Mouse (Mus musculus) embryonic facial prominence, embryonic 14.5 days (tissue): ENCODE results near the gene Cmtm8. TPM values are rescaled to one million over a fixed set of nuclear protein-coding genes. Genes with fewer than 3 reads are reported as not detected.

Experiments
- ATAC-seq: fragments of 200-750 bp; cut with Nextera tagmentation; 2 replicates; pipeline ENCODE4 v1.8.0; 2017; ENCODE audit warnings: low read depth, moderate number of reproducible peaks, moderate TSS enrichment
- DNase-seq: peaks from one replicate; pipeline ENCODE4 v3.0.0-alpha.2; 2015; ENCODE audit warnings: low spot score
- H3K27ac ChIP-seq: fragments of 300-500 bp; sonication (generic); replicated peaks from 2 replicates; pipeline ENCODE4 v1.5.1; 2014; ENCODE audit warnings: low read depth, mild to moderate bottlenecking, low read length, moderate library complexity
- H3K27me3 ChIP-seq: fragments of 300-500 bp; sonication (generic); replicated peaks from 2 replicates; pipeline ENCODE4 v1.6.1; 2014; ENCODE audit warnings: low read length; ENCODE audit not compliant: control insufficient read depth, insufficient read depth
- H3K36me3 ChIP-seq: fragments of 300-500 bp; sonication (generic); 2 replicates; pipeline ENCODE4 v1.6.1; 2014; ENCODE audit warnings: low read length, mixed read lengths; ENCODE audit not compliant: control insufficient read depth, insufficient read depth
- H3K4me1 ChIP-seq: fragments of 300-500 bp; sonication (generic); 2 replicates; pipeline ENCODE4 v1.6.1; 2014; ENCODE audit warnings: antibody characterized with exemption, low read length; ENCODE audit not compliant: control insufficient read depth, insufficient read depth
- H3K4me2 ChIP-seq: fragments of 300-500 bp; sonication (generic); 2 replicates; pipeline ENCODE4 v1.6.1; 2014; ENCODE audit warnings: low read depth, mild to moderate bottlenecking, low read length, moderate library complexity, mixed read lengths
- H3K4me3 ChIP-seq: fragments of 300-500 bp; sonication (generic); 2 replicates; pipeline ENCODE4 v1.5.1; 2014; ENCODE audit warnings: low read depth, mild to moderate bottlenecking, low read length
- H3K9ac ChIP-seq: fragments of 300-500 bp; sonication (generic); 2 replicates; pipeline ENCODE4 v1.6.1; 2014; ENCODE audit warnings: low read depth, mild to moderate bottlenecking, low read length, moderate library complexity, mixed read lengths
- H3K9me3 ChIP-seq: fragments of 300-500 bp; sonication (generic); 2 replicates; pipeline ENCODE4 v1.6.1; 2016; ENCODE audit warnings: low read length; ENCODE audit not compliant: control insufficient read depth
- WGBS: fragments of 180-500 bp; shearing (Covaris S2); extraction: QIAGEN DNeasy Blood & Tissue Kit; methylation state at CpG from one replicate; pipeline ENCODE4 v1.1.7; 2014; 5-methylcytosine and 5-hydroxymethylcytosine counted together
- polyA plus RNA-seq: library from polyadenylated mRNA; unstranded; fragments of >200 nt; fragmentation: Nextera tagmentation; extraction: Ambion mirVana; gene quantifications from 2 replicates; pipeline ENCODE4 v1.2.1, GENCODE M21; 2014

Cmtm8 gene
- polyA plus RNA-seq, 1 experiment from 2014 or later: 18.6 TPM

- Histone ChIP-seq H3K4me1 (peaks cover 5% of the 10 kb centered on the region; the same call in 1 of the 2 replicates), H3K36me3 (no peaks in the 10 kb centered on the region), H3K4me2 (no peak overlapping the region), H3K4me3 (no peak overlapping the region), H3K9ac (no peak overlapping the region), H3K27me3 (no peaks in the 10 kb centered on the region), H3K27ac (no peak overlapping the region), H3K9me3 (no peaks in the 10 kb centered on the region)
- no peak for ATAC-seq
- DNase-seq: no peak
- WGBS: 87% methylated on average over 7 of the region's 7 CpGs
These were observed 56.2 kb downstream of the Cmtm8 start for GRCm38 (mm10) chr9:114787716-114788115.

GRCm38 (mm10) chr9:114787134-114787533 lies 56.8 kb downstream of the Cmtm8 start:
- H3K4me1 ChIP-seq: peaks cover 5% of the 10 kb centered on the region; the same call in 1 of the 2 replicates
- H3K4me3 ChIP-seq: no peak overlapping the region
- no peak overlapping the region for H3K9ac ChIP-seq
- H3K36me3 ChIP-seq: no peaks in the 10 kb centered on the region
- H3K4me2 ChIP-seq: no peak overlapping the region
- ATAC-seq (no peak), DNase-seq (no peak)
- H3K27ac ChIP-seq: no peak overlapping the region
- 97% methylated on average over 5 of the region's 5 CpGs for WGBS
- no peaks in the 10 kb centered on the region for H3K27me3 ChIP-seq
- no peaks in the 10 kb centered on the region for H3K9me3 ChIP-seq

- H3K27ac ChIP-seq: peak overlapping the region; percentile 40; the same call in 1 of the 2 replicates
- H3K4me1 ChIP-seq: peaks cover 5% of the 10 kb centered on the region; the same call in 1 of the 2 replicates
- H3K9ac ChIP-seq: no peak overlapping the region
- H3K9me3 ChIP-seq: no peaks in the 10 kb centered on the region
- 13% methylated on average over 16 of the region's 16 CpGs for WGBS
- DNase-seq (peak; percentile 50), ATAC-seq (no peak)
- no peak overlapping the region for H3K4me3 ChIP-seq
- no peaks in the 10 kb centered on the region for H3K27me3 ChIP-seq
- H3K4me2 ChIP-seq: no peak overlapping the region
- no peaks in the 10 kb centered on the region for H3K36me3 ChIP-seq
These were observed 58.4 kb downstream of the Cmtm8 start for GRCm38 (mm10) chr9:114785432-114786125.

- no peaks in the 10 kb centered on the region for H3K27me3 ChIP-seq
- DNase-seq (peak; percentile 71), ATAC-seq (peak; percentile 92)
- under 1% methylated on average over 37 of the region's 54 CpGs for WGBS
- H3K4me2 ChIP-seq: peak within 1 kb of the TSS; percentile 78
- H3K9ac ChIP-seq: peak within 1 kb of the TSS; percentile 74
- H3K9me3 ChIP-seq: no peaks in the 10 kb centered on the region
- no peaks in the 10 kb centered on the region for H3K36me3 ChIP-seq
- H3K4me1 ChIP-seq: peaks cover 5% of the 10 kb centered on the region; the same call in 1 of the 2 replicates
- H3K4me3 ChIP-seq: peak within 1 kb of the TSS; percentile 71
- peak within 1 kb of the TSS; percentile 86 for H3K27ac ChIP-seq
These were observed 62.3 kb downstream of the Cmtm8 start, which contains the start of gene Cmtm7 for GRCm38 (mm10) chr9:114781526-114782212. Gene Cmtm7 (minus strand): TSS chr9:114781856.

- ATAC-seq: peak; percentile 44
- Histone ChIP-seq H3K9me3 (no peaks in the 10 kb centered on the region), H3K27ac (peak overlapping the region; percentile 86), H3K36me3 (no peaks in the 10 kb centered on the region), H3K27me3 (no peaks in the 10 kb centered on the region), H3K4me1 (peaks cover 5% of the 10 kb centered on the region; the same call in 1 of the 2 replicates), H3K9ac (peak overlapping the region; percentile 74), H3K4me3 (peak overlapping the region; percentile 71), H3K4me2 (peak overlapping the region; percentile 78)
- WGBS: 2% methylated on average over 35 of the region's 38 CpGs
- peak; percentile 53 for DNase-seq
These were observed 63.0 kb downstream of the Cmtm8 start for GRCm38 (mm10) chr9:114780746-114781525.

- Histone ChIP-seq H3K27me3 (no peaks in the 10 kb centered on the region), H3K36me3 (no peaks in the 10 kb centered on the region), H3K27ac (no peak overlapping the region), H3K9me3 (no peaks in the 10 kb centered on the region), H3K4me1 (0 out of 2 replicates have a peak, but pooled peaks cover 3% of the 10 kb centered on the region), H3K4me2 (peak overlapping the region; percentile 78), H3K4me3 (peak overlapping the region; percentile 71), H3K9ac (peak overlapping the region; percentile 74)
- ATAC-seq (no peak), DNase-seq (no peak)
- 40% methylated on average over 23 of the region's 23 CpGs for WGBS
These were observed 63.8 kb downstream of the Cmtm8 start for GRCm38 (mm10) chr9:114779984-114780745.

- H3K27ac ChIP-seq: no peak overlapping the region
- no peaks in the 10 kb centered on the region for H3K36me3 ChIP-seq
- H3K4me2 ChIP-seq: no peak overlapping the region
- H3K9ac ChIP-seq: no peak overlapping the region
- no peaks in the 10 kb centered on the region for H3K9me3 ChIP-seq
- H3K27me3 ChIP-seq: no peaks in the 10 kb centered on the region
- 0 out of 2 replicates have a peak, but pooled peaks cover 3% of the 10 kb centered on the region for H3K4me1 ChIP-seq
- no peak overlapping the region for H3K4me3 ChIP-seq
- DNase-seq (no peak), ATAC-seq (no peak)
- WGBS: 90% methylated on average over 7 of the region's 7 CpGs
These were observed 65.1 kb downstream of the Cmtm8 start for GRCm38 (mm10) chr9:114778877-114779276.

- 70% methylated on average over 7 of the region's 7 CpGs for WGBS
- Histone ChIP-seq H3K36me3 (no peaks in the 10 kb centered on the region), H3K27me3 (no peaks in the 10 kb centered on the region), H3K9me3 (no peaks in the 10 kb centered on the region), H3K4me1 (0 out of 2 replicates have a peak, but pooled peaks cover 3% of the 10 kb centered on the region), H3K27ac (no peak overlapping the region), H3K9ac (no peak overlapping the region), H3K4me2 (no peak overlapping the region), H3K4me3 (no peak overlapping the region)
- ATAC-seq (no peak), DNase-seq (no peak)
These were observed 65.9 kb downstream of the Cmtm8 start for GRCm38 (mm10) chr9:114778047-114778390.
